8 mouse cellular contexts compared by ENCODE assay signal in the genomic region with DNA sequence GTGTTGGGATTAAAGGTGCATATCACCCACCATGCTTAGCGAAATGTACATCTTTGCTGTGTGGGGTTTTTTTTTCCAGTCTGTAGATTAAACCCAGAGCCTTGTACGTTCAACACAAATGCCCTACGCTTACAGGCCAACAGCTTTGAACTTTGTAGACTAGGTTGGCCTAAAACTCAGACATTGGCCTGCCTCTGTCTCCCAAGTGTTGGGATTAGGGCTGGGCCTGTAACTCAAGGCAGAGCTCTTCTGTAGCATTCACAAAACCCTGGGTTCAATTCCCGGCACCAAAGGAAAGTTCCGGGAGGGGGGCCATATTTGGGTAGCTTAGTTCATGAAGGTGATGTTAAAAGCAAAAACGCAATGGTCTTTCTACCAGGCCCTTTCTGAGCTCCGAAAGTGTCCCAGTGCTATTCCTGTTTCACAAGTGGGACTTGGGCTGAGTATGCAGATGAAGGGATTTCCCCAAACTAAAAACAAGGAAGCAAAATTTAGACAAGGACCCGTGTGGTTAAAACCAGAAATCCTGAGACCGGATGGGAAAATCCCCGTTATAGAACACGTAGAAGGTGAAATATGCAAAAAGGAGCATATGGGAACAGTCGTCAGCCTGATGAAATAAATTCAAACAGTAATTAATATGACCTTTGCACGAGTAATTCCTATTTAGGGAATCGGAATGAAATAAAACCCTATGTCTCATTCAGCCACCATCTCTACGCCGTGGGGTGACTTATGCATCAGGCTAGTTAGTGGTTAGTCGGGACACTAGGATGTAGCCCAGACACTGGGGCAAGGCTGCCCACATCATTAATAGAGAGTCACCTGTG. TPM values are rescaled to one million over a fixed set of nuclear protein-coding genes. Genes with fewer than 3 reads are reported as not detected.
DNase-seq lines count a peak whose midpoint lies in the region; ATAC-seq and TF ChIP-seq lines count a peak whose summit lies in the region.

No protein-coding gene starts in this region.

- H3K9me3 ChIP-seq in lung, embryonic 15.5 days = no peaks in the 10 kb centered on the region
- H3K9me3 ChIP-seq in limb, embryonic 12.5 days = no peaks in the 10 kb centered on the region
- H3K9me3 ChIP-seq in neural tube, embryonic 15.5 days (replicated peaks) = no peaks in the 10 kb centered on the region

- H3K36me3 ChIP-seq in lung, embryonic 15.5 days = peaks cover 28% of the 10 kb centered on the region
- H3K36me3 ChIP-seq in limb, embryonic 12.5 days = peaks cover 32% of the 10 kb centered on the region
- peaks cover 23% of the 10 kb centered on the region for H3K36me3 ChIP-seq in neural tube, embryonic 15.5 days

- TF ChIP-seq POLR2A in embryonic fibroblast, embryonic 13.5 days (IDR thresholded peaks at IDR 0.05; ENCODE audit: low read depth, low read length) = no peak

- H3K9ac ChIP-seq in lung, embryonic 15.5 days = no peak overlapping the region
- H3K9ac ChIP-seq in limb, embryonic 12.5 days (replicated peaks) = no peak overlapping the region
- peak overlapping the region; percentile 40; the same call in 1 of the 2 replicates for H3K9ac ChIP-seq in neural tube, embryonic 15.5 days (replicated peaks)

- H3K4me2 ChIP-seq in lung, embryonic 15.5 days = peak overlapping the region; percentile 44
- H3K4me2 ChIP-seq in limb, embryonic 12.5 days = peak overlapping the region; percentile 37
- peak overlapping the region; percentile 83 for H3K4me2 ChIP-seq in neural tube, embryonic 15.5 days

- no peak for TF ChIP-seq CTCF in embryonic fibroblast, embryonic 13.5 days (IDR thresholded peaks at IDR 0.05; ENCODE audit: borderline replicate concordance, insufficient read depth, low read length)

- peaks cover 15% of the 10 kb centered on the region for H3K4me1 ChIP-seq in lung, embryonic 15.5 days
- peaks cover 12% of the 10 kb centered on the region for H3K4me1 ChIP-seq in embryonic fibroblast, embryonic 13.5 days (ENCODE audit: control insufficient read depth, insufficient read depth, low read length)
- H3K4me1 ChIP-seq in limb, embryonic 12.5 days (replicated peaks) = peaks cover 10% of the 10 kb centered on the region
- peaks cover 23% of the 10 kb centered on the region for H3K4me1 ChIP-seq in neural tube, embryonic 15.5 days

- ATAC-seq in lung, embryonic 15.5 days (ENCODE audit: borderline replicate concordance, extremely low read depth, low FRiP score, low TSS enrichment) = no peak
- no peak for ATAC-seq in limb, embryonic 12.5 days (ENCODE audit: insufficient number of reproducible peaks, insufficient read depth, low FRiP score, low TSS enrichment, low read depth)
- no peak for ATAC-seq in neural tube, embryonic 15.5 days (ENCODE audit: low FRiP score)
- ATAC-seq in megakaryocyte-erythroid progenitor cell, adult 5-6 weeks (replicated peaks; ENCODE audit: low FRiP score, low TSS enrichment, poor library complexity, severe bottlenecking) = no peak

- no peak for DNase-seq in lung, postnatal 10 days
- DNase-seq in urinary bladder, adult 18-20 months (ENCODE audit: low spot score in 2 of 2) = no peak
- DNase-seq in urinary bladder, postnatal 36 days (ENCODE audit: low spot score in 2 of 2) = no peak

- WGBS in lung, embryonic 15.5 days = 68% methylated on average over 17 of the region's 17 CpGs
- 71% methylated on average over 17 of the region's 17 CpGs for WGBS in limb, embryonic 12.5 days
- 68% methylated on average over 17 of the region's 17 CpGs for WGBS in neural tube, embryonic 15.5 days

- H3K4me3 ChIP-seq in lung, embryonic 15.5 days = peak overlapping the region; percentile 93; the same call in 1 of the 2 replicates
- H3K4me3 ChIP-seq in embryonic fibroblast, embryonic 13.5 days (ENCODE audit: insufficient read depth, low read length) = no peak overlapping the region
- peak overlapping the region; percentile 95; the same call in 1 of the 2 replicates for H3K4me3 ChIP-seq in limb, embryonic 12.5 days (replicated peaks)
- peak overlapping the region; percentile 89 for H3K4me3 ChIP-seq in neural tube, embryonic 15.5 days (replicated peaks)

- H3K27me3 ChIP-seq in lung, embryonic 15.5 days = no peaks in the 10 kb centered on the region
- no peaks in the 10 kb centered on the region for H3K27me3 ChIP-seq in limb, embryonic 12.5 days
- no peaks in the 10 kb centered on the region for H3K27me3 ChIP-seq in neural tube, embryonic 15.5 days (replicated peaks)

- no peak overlapping the region for H3K27ac ChIP-seq in lung, embryonic 15.5 days
- H3K27ac ChIP-seq in embryonic fibroblast, embryonic 13.5 days (ENCODE audit: insufficient read depth, low read length) = peak overlapping the region; percentile 80
- H3K27ac ChIP-seq in limb, embryonic 12.5 days = no peak overlapping the region
- H3K27ac ChIP-seq in neural tube, embryonic 15.5 days (replicated peaks) = peak overlapping the region; percentile 50

RNA-seq across cellular contexts. Expression of gene Denr, which starts 0.6 kb away (rescaled TPM):
- 118 and 120 TPM in 2 replicates for polyA plus RNA-seq in lung, embryonic 15.5 days (2015; fragmentation: Nextera tagmentation; extraction: Ambion mirVana)
- polyA plus RNA-seq in embryonic fibroblast, embryonic 13.5 days (2011; ENCODE audit: insufficient read length, low read depth, missing spikeins) = 110 and 137 TPM in 2 replicates
- 162 and 184 TPM in 2 replicates for polyA plus RNA-seq in limb, embryonic 12.5 days (2016; fragmentation: Nextera tagmentation; extraction: Ambion mirVana)
- polyA plus RNA-seq in neural tube, embryonic 15.5 days (2015; fragmentation: Nextera tagmentation; extraction: Ambion mirVana) = 120 and 123 TPM in 2 replicates
- 102 and 106 TPM in 2 replicates for total RNA-seq in megakaryocyte-erythroid progenitor cell, adult 5-6 weeks (2014; fragmentation: Nextera tagmentation)
- 96.4 and 102 TPM in 2 replicates for total RNA-seq in megakaryocyte-erythroid progenitor cell, adult 5-6 weeks (2017)

RNA-seq across cellular contexts. Expression of gene Gm43518, which starts 20.9 kb away (rescaled TPM):
- polyA plus RNA-seq in lung, embryonic 15.5 days (2015; fragmentation: Nextera tagmentation; extraction: Ambion mirVana) = 1.7 and 2.3 TPM in 2 replicates
- polyA plus RNA-seq in embryonic fibroblast, embryonic 13.5 days (2011; ENCODE audit: insufficient read length, low read depth, missing spikeins) = 1.4 and 2.0 TPM in 2 replicates
- polyA plus RNA-seq in limb, embryonic 12.5 days (2016; fragmentation: Nextera tagmentation; extraction: Ambion mirVana) = 1.8 and 2.1 TPM in 2 replicates
- polyA plus RNA-seq in neural tube, embryonic 15.5 days (2015; fragmentation: Nextera tagmentation; extraction: Ambion mirVana) = 4.3 and 5.9 TPM in 2 replicates
- total RNA-seq in megakaryocyte-erythroid progenitor cell, adult 5-6 weeks (2014; fragmentation: Nextera tagmentation) = not detected in 2 replicates
- total RNA-seq in megakaryocyte-erythroid progenitor cell, adult 5-6 weeks (2017) = not detected in 2 replicates

RNA-seq across cellular contexts. Expression of gene Ccdc62, which starts 24.1 kb away (rescaled TPM):
- polyA plus RNA-seq in lung, embryonic 15.5 days (2015; fragmentation: Nextera tagmentation; extraction: Ambion mirVana) = 5.2 and 6.3 TPM in 2 replicates
- polyA plus RNA-seq in embryonic fibroblast, embryonic 13.5 days (2011; ENCODE audit: insufficient read length, low read depth, missing spikeins) = 3.1 and 8.0 TPM in 2 replicates
- 5.9 and 7.5 TPM in 2 replicates for polyA plus RNA-seq in limb, embryonic 12.5 days (2016; fragmentation: Nextera tagmentation; extraction: Ambion mirVana)
- polyA plus RNA-seq in neural tube, embryonic 15.5 days (2015; fragmentation: Nextera tagmentation; extraction: Ambion mirVana) = 5.0 and 6.6 TPM in 2 replicates
- 2.1 and 3.3 TPM in 2 replicates for total RNA-seq in megakaryocyte-erythroid progenitor cell, adult 5-6 weeks (2014; fragmentation: Nextera tagmentation)
- total RNA-seq in megakaryocyte-erythroid progenitor cell, adult 5-6 weeks (2017) = 2.6 and 4.2 TPM in 2 replicates

RNA-seq across cellular contexts. Expression of gene Hcar1, which starts 26.5 kb away (rescaled TPM):
- 0.59 and 0.75 TPM in 2 replicates for polyA plus RNA-seq in lung, embryonic 15.5 days (2015; fragmentation: Nextera tagmentation; extraction: Ambion mirVana)
- 0.16 TPM in 1 of 2 replicates, not detected in the other for polyA plus RNA-seq in embryonic fibroblast, embryonic 13.5 days (2011; ENCODE audit: insufficient read length, low read depth, missing spikeins)
- polyA plus RNA-seq in limb, embryonic 12.5 days (2016; fragmentation: Nextera tagmentation; extraction: Ambion mirVana) = 0.22 TPM in 1 of 2 replicates, not detected in the other
- 0.49 and 0.65 TPM in 2 replicates for polyA plus RNA-seq in neural tube, embryonic 15.5 days (2015; fragmentation: Nextera tagmentation; extraction: Ambion mirVana)
- not detected in 2 replicates for total RNA-seq in megakaryocyte-erythroid progenitor cell, adult 5-6 weeks (2014; fragmentation: Nextera tagmentation)
- total RNA-seq in megakaryocyte-erythroid progenitor cell, adult 5-6 weeks (2017) = not detected in 2 replicates

RNA-seq across cellular contexts. Expression of gene Hcar2, which starts 41.1 kb away (rescaled TPM):
- 0.29 and 0.34 TPM in 2 replicates for polyA plus RNA-seq in lung, embryonic 15.5 days (2015; fragmentation: Nextera tagmentation; extraction: Ambion mirVana)
- not detected in 2 replicates for polyA plus RNA-seq in embryonic fibroblast, embryonic 13.5 days (2011; ENCODE audit: insufficient read length, low read depth, missing spikeins)
- 0.10 and 0.18 TPM in 2 replicates for polyA plus RNA-seq in limb, embryonic 12.5 days (2016; fragmentation: Nextera tagmentation; extraction: Ambion mirVana)
- polyA plus RNA-seq in neural tube, embryonic 15.5 days (2015; fragmentation: Nextera tagmentation; extraction: Ambion mirVana) = 0.13 TPM in 1 of 2 replicates, not detected in the other
- not detected in 2 replicates for total RNA-seq in megakaryocyte-erythroid progenitor cell, adult 5-6 weeks (2014; fragmentation: Nextera tagmentation)
- not detected in 2 replicates for total RNA-seq in megakaryocyte-erythroid progenitor cell, adult 5-6 weeks (2017)

Comparison
In these comparisons a context has a peak if more than half of its experiments do, and no peak if none do; other contexts are left out.
1. H3K27ac ChIP-seq: peak in embryonic fibroblast, embryonic 13.5 days (single experiment) and neural tube, embryonic 15.5 days (single experiment); none in lung, embryonic 15.5 days (single experiment) and limb, embryonic 12.5 days (single experiment).
2. Peak in every context shown above with its lines, with median percentiles within 50 percentile points of each other: H3K4me2 ChIP-seq.